Mouse (Mus musculus): ENCODE data around the gene Elmo2. TPM values are rescaled to one million over a fixed set of nuclear protein-coding genes. Genes with fewer than 3 reads are reported as not detected.

Elmo2 gene
- polyA plus RNA-seq, 1 experiment = 43.3 TPM

- Histone ChIP-seq H3K9ac (ENCODE audit: low read depth, poor library complexity, severe bottlenecking) (no peak overlapping the region), H3K27me3 (ENCODE audit: control insufficient read depth, insufficient read depth, low read length, poor library complexity, severe bottlenecking) (no peaks in the 10 kb centered on the region), H3K36me3 (ENCODE audit: control insufficient read depth, insufficient read depth, low read length, poor library complexity, severe bottlenecking) (no peaks in the 10 kb centered on the region), H3K27ac (ENCODE audit: insufficient read depth, low read length) (no peak overlapping the region), H3K4me1 (ENCODE audit: control insufficient read depth, insufficient read depth, low read length) (peaks cover 5% of the 10 kb centered on the region), H3K4me3 (ENCODE audit: low read depth, low read length) (no peak overlapping the region), H3K9me3 (replicated peaks; ENCODE audit: control insufficient read depth, insufficient read depth, low read length, poor library complexity, severe bottlenecking) (no peaks in the 10 kb centered on the region)
- TF ChIP-seq EP300 (IDR thresholded peaks at IDR 0.05; ENCODE audit: insufficient read depth, low read depth, low read length) (no peak), POLR2A (IDR thresholded peaks at IDR 0.05; ENCODE audit: insufficient read depth, low read length) (no peak), CTCF (IDR thresholded peaks at IDR 0.05; ENCODE audit: low read depth, low read length) (no peak)
Measured at GRCm38 (mm10) chr2:165327386-165327785, 1.1 kb upstream of the Elmo2 start.

GRCm38 (mm10) chr2:165325521-165326303 lies 567 bp downstream of the Elmo2 start:
- Histone ChIP-seq H3K9me3 (replicated peaks; ENCODE audit: control insufficient read depth, insufficient read depth, low read length, poor library complexity, severe bottlenecking) (no peaks in the 10 kb centered on the region), H3K9ac (ENCODE audit: low read depth, poor library complexity, severe bottlenecking) (peak overlapping the region; percentile 89), H3K27me3 (ENCODE audit: control insufficient read depth, insufficient read depth, low read length, poor library complexity, severe bottlenecking) (no peaks in the 10 kb centered on the region), H3K4me3 (ENCODE audit: low read depth, low read length) (peak overlapping the region; percentile 84), H3K4me1 (ENCODE audit: control insufficient read depth, insufficient read depth, low read length) (peaks cover 5% of the 10 kb centered on the region), H3K27ac (ENCODE audit: insufficient read depth, low read length) (no peak overlapping the region), H3K36me3 (ENCODE audit: control insufficient read depth, insufficient read depth, low read length, poor library complexity, severe bottlenecking) (no peaks in the 10 kb centered on the region)
- no peak for TF ChIP-seq CTCF (IDR thresholded peaks at IDR 0.05; ENCODE audit: low read depth, low read length)
- TF ChIP-seq POLR2A (IDR thresholded peaks at IDR 0.05; ENCODE audit: insufficient read depth, low read length) = no peak
- no peak for TF ChIP-seq EP300 (IDR thresholded peaks at IDR 0.05; ENCODE audit: insufficient read depth, low read depth, low read length)

GRCm38 (mm10) chr2:165323928-165324327 lies 2.4 kb downstream of the Elmo2 start:
- H3K9me3 ChIP-seq (replicated peaks; ENCODE audit: control insufficient read depth, insufficient read depth, low read length, poor library complexity, severe bottlenecking) = no peaks in the 10 kb centered on the region
- H3K9ac ChIP-seq (ENCODE audit: low read depth, poor library complexity, severe bottlenecking) = no peak overlapping the region
- no peak overlapping the region for H3K4me3 ChIP-seq (ENCODE audit: low read depth, low read length)
- no peak overlapping the region for H3K27ac ChIP-seq (ENCODE audit: insufficient read depth, low read length)
- no peaks in the 10 kb centered on the region for H3K36me3 ChIP-seq (ENCODE audit: control insufficient read depth, insufficient read depth, low read length, poor library complexity, severe bottlenecking)
- no peaks in the 10 kb centered on the region for H3K27me3 ChIP-seq (ENCODE audit: control insufficient read depth, insufficient read depth, low read length, poor library complexity, severe bottlenecking)
- TF ChIP-seq POLR2A (IDR thresholded peaks at IDR 0.05; ENCODE audit: insufficient read depth, low read length) (no peak), EP300 (IDR thresholded peaks at IDR 0.05; ENCODE audit: insufficient read depth, low read depth, low read length) (no peak), CTCF (IDR thresholded peaks at IDR 0.05; ENCODE audit: low read depth, low read length) (no peak)
- peaks cover 5% of the 10 kb centered on the region for H3K4me1 ChIP-seq (ENCODE audit: control insufficient read depth, insufficient read depth, low read length)

- Histone ChIP-seq H3K4me1 (ENCODE audit: control insufficient read depth, insufficient read depth, low read length) (peaks cover 5% of the 10 kb centered on the region), H3K27ac (ENCODE audit: insufficient read depth, low read length) (no peak overlapping the region)
- TF ChIP-seq EP300 (IDR thresholded peaks at IDR 0.05; ENCODE audit: insufficient read depth, low read depth, low read length) (no peak), CTCF (IDR thresholded peaks at IDR 0.05; ENCODE audit: low read depth, low read length) (no peak), POLR2A (IDR thresholded peaks at IDR 0.05; ENCODE audit: insufficient read depth, low read length) (no peak)
Measured at GRCm38 (mm10) chr2:165323484-165323883, 2.8 kb downstream of the Elmo2 start.

GRCm38 (mm10) chr2:165321981-165322735 lies 4.1 kb downstream of the Elmo2 start:
- Histone ChIP-seq H3K4me1 (ENCODE audit: control insufficient read depth, insufficient read depth, low read length) (peaks cover 6% of the 10 kb centered on the region), H3K4me3 (ENCODE audit: low read depth, low read length) (no peak overlapping the region), H3K9ac (ENCODE audit: low read depth, poor library complexity, severe bottlenecking) (no peak overlapping the region), H3K36me3 (ENCODE audit: control insufficient read depth, insufficient read depth, low read length, poor library complexity, severe bottlenecking) (no peaks in the 10 kb centered on the region), H3K9me3 (replicated peaks; ENCODE audit: control insufficient read depth, insufficient read depth, low read length, poor library complexity, severe bottlenecking) (no peaks in the 10 kb centered on the region), H3K27ac (ENCODE audit: insufficient read depth, low read length) (no peak overlapping the region), H3K27me3 (ENCODE audit: control insufficient read depth, insufficient read depth, low read length, poor library complexity, severe bottlenecking) (no peaks in the 10 kb centered on the region)
- TF ChIP-seq POLR2A (IDR thresholded peaks at IDR 0.05; ENCODE audit: insufficient read depth, low read length) (no peak), CTCF (IDR thresholded peaks at IDR 0.05; ENCODE audit: low read depth, low read length) (no peak), EP300 (IDR thresholded peaks at IDR 0.05; ENCODE audit: insufficient read depth, low read depth, low read length) (no peak)

More at GRCm38 (mm10) chr2:165323484-165323883, 2.8 kb downstream of the Elmo2 start:
- no peaks in the 10 kb centered on the region for H3K9me3 ChIP-seq (replicated peaks; ENCODE audit: control insufficient read depth, insufficient read depth, low read length, poor library complexity, severe bottlenecking)
- H3K36me3 ChIP-seq (ENCODE audit: control insufficient read depth, insufficient read depth, low read length, poor library complexity, severe bottlenecking) = no peaks in the 10 kb centered on the region
- H3K4me3 ChIP-seq (ENCODE audit: low read depth, low read length) = no peak overlapping the region
- H3K9ac ChIP-seq (ENCODE audit: low read depth, poor library complexity, severe bottlenecking) = no peak overlapping the region
- no peaks in the 10 kb centered on the region for H3K27me3 ChIP-seq (ENCODE audit: control insufficient read depth, insufficient read depth, low read length, poor library complexity, severe bottlenecking)

Data from ES-Bruce4 (cell line).